Mouse (Mus musculus): ENCODE results near the gene Sapcd2. TPM values are rescaled to one million over a fixed set of nuclear protein-coding genes. Genes with fewer than 3 reads are reported as not detected.

Sapcd2 gene
- polyA plus RNA-seq, 1 experiment from 2014 or later: 17.9 TPM

GRCm38 (mm10) chr2:25423626-25424025 is 51.5 kb downstream of the Sapcd2 start:
- Histone ChIP-seq H3K36me3 (ENCODE audit: insufficient read depth, low read length) (no peaks in the 10 kb centered on the region), H3K4me2 (ENCODE audit: low read length) (no peak overlapping the region), H3K27ac (no peak overlapping the region), H3K9ac (ENCODE audit: low read depth, low read length) (no peak overlapping the region), H3K4me1 (replicated peaks; ENCODE audit: insufficient read depth, low read length) (no peaks in the 10 kb centered on the region), H3K4me3 (replicated peaks; ENCODE audit: low read depth, low read length) (no peak overlapping the region), H3K27me3 (ENCODE audit: insufficient read depth, low read length) (no peaks in the 10 kb centered on the region), H3K9me3 (replicated peaks; ENCODE audit: low read length) (no peaks in the 10 kb centered on the region)
- 55% methylated on average over 1 of the region's 1 CpGs for WGBS
- TF ChIP-seq CTCF (IDR thresholded peaks at IDR 0.05; ENCODE audit: low read depth): no peak
- DNase-seq (ENCODE audit: low spot score): no peak
- no peak for ATAC-seq (replicated peaks; ENCODE audit: low FRiP score, low read depth)

DNA sequence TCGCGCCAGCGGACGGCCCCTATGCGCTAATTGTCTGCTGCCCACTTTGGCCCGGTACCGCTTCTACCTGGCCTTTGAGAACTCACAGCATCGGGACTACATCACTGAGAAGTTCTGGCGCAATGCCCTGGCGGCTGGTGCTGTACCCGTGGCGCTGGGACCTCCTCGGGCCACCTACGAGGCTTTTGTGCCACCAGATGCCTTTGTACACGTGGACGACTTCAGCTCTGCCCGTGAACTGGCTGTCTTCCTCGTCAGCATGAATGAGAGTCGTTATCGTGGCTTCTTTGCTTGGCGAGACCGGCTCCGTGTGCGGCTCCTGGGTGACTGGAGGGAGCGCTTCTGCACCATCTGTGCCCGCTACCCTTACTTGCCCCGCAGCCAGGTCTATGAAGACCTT is 53.4 kb downstream of the Sapcd2 start:
- 59% methylated on average over 27 of the region's 27 CpGs for WGBS
- Histone ChIP-seq H3K9me3 (replicated peaks; ENCODE audit: low read length) (no peaks in the 10 kb centered on the region), H3K27me3 (ENCODE audit: insufficient read depth, low read length) (no peaks in the 10 kb centered on the region), H3K4me2 (ENCODE audit: low read length) (no peak overlapping the region), H3K4me3 (replicated peaks; ENCODE audit: low read depth, low read length) (no peak overlapping the region), H3K9ac (ENCODE audit: low read depth, low read length) (no peak overlapping the region), H3K36me3 (ENCODE audit: insufficient read depth, low read length) (no peaks in the 10 kb centered on the region), H3K4me1 (replicated peaks; ENCODE audit: insufficient read depth, low read length) (peaks cover 13% of the 10 kb centered on the region; the same call in 1 of the 2 replicates), H3K27ac (no peak overlapping the region)
- ATAC-seq (replicated peaks; ENCODE audit: low FRiP score, low read depth) (no peak), DNase-seq (ENCODE audit: low spot score) (no peak)
- TF ChIP-seq CTCF (IDR thresholded peaks at IDR 0.05; ENCODE audit: low read depth): no peak

DNA sequence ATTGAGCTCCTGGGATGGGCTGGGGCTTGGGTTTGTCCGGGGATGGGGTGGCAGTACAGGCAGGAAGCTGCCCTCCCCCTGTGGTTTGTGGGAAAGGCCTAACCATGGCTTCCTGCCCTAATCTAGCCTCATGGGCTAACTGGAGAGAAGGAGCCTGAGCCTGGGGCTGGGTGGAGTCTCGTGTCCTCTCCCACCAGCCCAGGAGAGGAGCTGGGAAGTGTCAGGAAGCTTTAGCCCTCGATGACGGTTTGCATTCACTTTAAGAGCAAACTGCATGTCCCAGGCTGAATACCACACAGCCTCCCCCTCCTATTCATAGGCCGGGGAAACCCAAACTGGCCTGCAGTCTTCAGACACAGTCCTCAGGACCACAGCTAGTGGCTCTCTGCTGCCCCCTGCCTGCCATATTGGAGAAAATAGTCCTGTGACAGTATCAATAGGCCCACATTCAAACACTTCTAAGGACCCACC is 54.6 kb downstream of the Sapcd2 start:
- H3K4me3 ChIP-seq (replicated peaks; ENCODE audit: low read depth, low read length): no peak overlapping the region
- WGBS: 31% methylated on average over 5 of the region's 5 CpGs
- H3K27ac ChIP-seq: no peak overlapping the region
- no peaks in the 10 kb centered on the region for H3K9me3 ChIP-seq (replicated peaks; ENCODE audit: low read length)
- no peaks in the 10 kb centered on the region for H3K27me3 ChIP-seq (ENCODE audit: insufficient read depth, low read length)
- peak; percentile 94 for TF ChIP-seq CTCF (IDR thresholded peaks at IDR 0.05; ENCODE audit: low read depth)
- H3K4me2 ChIP-seq (ENCODE audit: low read length): no peak overlapping the region
- ATAC-seq (replicated peaks; ENCODE audit: low FRiP score, low read depth) (no peak), DNase-seq (ENCODE audit: low spot score) (peak; percentile 81)
- H3K9ac ChIP-seq (ENCODE audit: low read depth, low read length): no peak overlapping the region
- H3K36me3 ChIP-seq (ENCODE audit: insufficient read depth, low read length): no peaks in the 10 kb centered on the region
- H3K4me1 ChIP-seq (replicated peaks; ENCODE audit: insufficient read depth, low read length): peaks cover 23% of the 10 kb centered on the region; the same call in 1 of the 2 replicates

DNA sequence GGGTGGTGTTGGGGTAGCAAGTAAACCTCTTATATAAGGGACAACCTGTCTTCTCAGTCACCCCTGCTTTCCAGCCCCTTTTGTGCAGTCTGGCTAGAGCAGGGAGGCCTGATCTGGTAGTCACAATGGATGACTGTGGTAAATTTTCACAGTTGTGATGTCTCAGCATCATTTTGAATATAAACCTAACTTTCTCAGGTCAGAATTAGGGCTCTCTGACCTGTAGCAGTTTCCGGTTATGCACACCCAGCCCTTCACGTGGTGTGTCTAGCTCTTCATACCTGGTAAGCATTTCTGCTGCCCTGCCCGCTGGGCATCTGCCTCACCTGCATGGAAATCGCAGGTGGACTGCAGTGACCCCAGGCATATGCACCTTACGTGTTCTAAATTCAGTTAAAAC is 55.1 kb downstream of the Sapcd2 start:
- TF ChIP-seq CTCF (IDR thresholded peaks at IDR 0.05; ENCODE audit: low read depth): no peak
- H3K9ac ChIP-seq (ENCODE audit: low read depth, low read length): no peak overlapping the region
- ATAC-seq (replicated peaks; ENCODE audit: low FRiP score, low read depth): no peak
- no peak overlapping the region for H3K4me2 ChIP-seq (ENCODE audit: low read length)
- WGBS: 90% methylated on average over 5 of the region's 5 CpGs
- no peak overlapping the region for H3K4me3 ChIP-seq (replicated peaks; ENCODE audit: low read depth, low read length)
- H3K27ac ChIP-seq: no peak overlapping the region
- H3K27me3 ChIP-seq (ENCODE audit: insufficient read depth, low read length): no peaks in the 10 kb centered on the region
- no peak for DNase-seq (ENCODE audit: low spot score)
- peaks cover 23% of the 10 kb centered on the region; the same call in 1 of the 2 replicates for H3K4me1 ChIP-seq (replicated peaks; ENCODE audit: insufficient read depth, low read length)
- H3K9me3 ChIP-seq (replicated peaks; ENCODE audit: low read length): no peaks in the 10 kb centered on the region
- H3K36me3 ChIP-seq (ENCODE audit: insufficient read depth, low read length): no peaks in the 10 kb centered on the region

Other genes starting within 250 kb of the Sapcd2 start
- gene Nrarp, start 191.6 kb upstream of the Sapcd2 start, polyA plus RNA-seq (2015; fragmentation: Nextera tagmentation; extraction: Ambion mirVana): 19.9 and 21.6 TPM in 2 replicates
- gene Tor4a, start 175.4 kb upstream of the Sapcd2 start, polyA plus RNA-seq (2015; fragmentation: Nextera tagmentation; extraction: Ambion mirVana): 10.8 and 12.0 TPM in 2 replicates
- gene Nelfb, start 160.8 kb upstream of the Sapcd2 start, polyA plus RNA-seq (2015; fragmentation: Nextera tagmentation; extraction: Ambion mirVana): 74.0 and 82.3 TPM in 2 replicates
- gene Stpg3, start 157.7 kb upstream of the Sapcd2 start, polyA plus RNA-seq (2015; fragmentation: Nextera tagmentation; extraction: Ambion mirVana): 0.29 and 0.43 TPM in 2 replicates
- 0.28 and 0.62 TPM in 2 replicates for gene Fam166a, start 153.6 kb upstream of the Sapcd2 start, polyA plus RNA-seq (2015; fragmentation: Nextera tagmentation; extraction: Ambion mirVana)
- gene Tubb4b, start 147.6 kb upstream of the Sapcd2 start, polyA plus RNA-seq (2015; fragmentation: Nextera tagmentation; extraction: Ambion mirVana): 339 and 384 TPM in 2 replicates
- 1.5 and 1.6 TPM in 2 replicates for gene Slc34a3, start 138.0 kb upstream of the Sapcd2 start, polyA plus RNA-seq (2015; fragmentation: Nextera tagmentation; extraction: Ambion mirVana)
- 0.16 and 0.28 TPM in 2 replicates for gene Rnf224, start 135.5 kb upstream of the Sapcd2 start, polyA plus RNA-seq (2015; fragmentation: Nextera tagmentation; extraction: Ambion mirVana)
- gene Rnf208, start 130.1 kb upstream of the Sapcd2 start, polyA plus RNA-seq (2015; fragmentation: Nextera tagmentation; extraction: Ambion mirVana): 24.2 and 27.4 TPM in 2 replicates
- gene Cysrt1, start 129.9 kb upstream of the Sapcd2 start, polyA plus RNA-seq (2015; fragmentation: Nextera tagmentation; extraction: Ambion mirVana): 0.61 and 0.75 TPM in 2 replicates
- 2.7 and 3.7 TPM in 2 replicates for gene AL732309.1, start 125.5 kb upstream of the Sapcd2 start, polyA plus RNA-seq (2015; fragmentation: Nextera tagmentation; extraction: Ambion mirVana)
- 42.6 and 46.7 TPM in 2 replicates for gene Tmem203, start 116.9 kb upstream of the Sapcd2 start, polyA plus RNA-seq (2015; fragmentation: Nextera tagmentation; extraction: Ambion mirVana)
- 17.1 and 18.0 TPM in 2 replicates for gene Tprn, start 109.7 kb upstream of the Sapcd2 start, polyA plus RNA-seq (2015; fragmentation: Nextera tagmentation; extraction: Ambion mirVana)
- gene Ssna1, start 99.9 kb upstream of the Sapcd2 start, polyA plus RNA-seq (2015; fragmentation: Nextera tagmentation; extraction: Ambion mirVana): 172 TPM in 2 replicates
- 79.4 and 84.0 TPM in 2 replicates for gene Anapc2, start 99.8 kb upstream of the Sapcd2 start, polyA plus RNA-seq (2015; fragmentation: Nextera tagmentation; extraction: Ambion mirVana)
- gene Tmem210, start 84.2 kb upstream of the Sapcd2 start, polyA plus RNA-seq (2015; fragmentation: Nextera tagmentation; extraction: Ambion mirVana): not detected in 2 replicates
- 0.29 and 0.48 TPM in 2 replicates for gene Lrrc26, start 82.4 kb upstream of the Sapcd2 start, polyA plus RNA-seq (2015; fragmentation: Nextera tagmentation; extraction: Ambion mirVana)
- 0.58 and 0.66 TPM in 2 replicates for gene Grin1, start 53.1 kb upstream of the Sapcd2 start, polyA plus RNA-seq (2015; fragmentation: Nextera tagmentation; extraction: Ambion mirVana)
- 57.9 and 59.6 TPM in 2 replicates for gene Man1b1, start 40.0 kb upstream of the Sapcd2 start, polyA plus RNA-seq (2015; fragmentation: Nextera tagmentation; extraction: Ambion mirVana)
- 28.5 and 31.5 TPM in 2 replicates for gene Dpp7, start 16.0 kb upstream of the Sapcd2 start, polyA plus RNA-seq (2015; fragmentation: Nextera tagmentation; extraction: Ambion mirVana)
- gene Uap1l1, start 6.6 kb upstream of the Sapcd2 start, polyA plus RNA-seq (2015; fragmentation: Nextera tagmentation; extraction: Ambion mirVana): 80.5 and 92.8 TPM in 2 replicates
- gene Entpd2, start 23.6 kb downstream of the Sapcd2 start, polyA plus RNA-seq (2015; fragmentation: Nextera tagmentation; extraction: Ambion mirVana): 6.9 and 7.8 TPM in 2 replicates
- 43.9 and 49.9 TPM in 2 replicates for gene Npdc1, start 27.0 kb downstream of the Sapcd2 start, polyA plus RNA-seq (2015; fragmentation: Nextera tagmentation; extraction: Ambion mirVana)
- 0.06 TPM in 1 of 2 replicates, not detected in the other for gene Fut7, start 50.9 kb downstream of the Sapcd2 start, polyA plus RNA-seq (2015; fragmentation: Nextera tagmentation; extraction: Ambion mirVana)
- 9.7 and 9.8 TPM in 2 replicates for gene Abca2, start 56.4 kb downstream of the Sapcd2 start, polyA plus RNA-seq (2015; fragmentation: Nextera tagmentation; extraction: Ambion mirVana)
- gene Clic3, start 84.5 kb downstream of the Sapcd2 start, polyA plus RNA-seq (2015; fragmentation: Nextera tagmentation; extraction: Ambion mirVana): 7.7 and 10.3 TPM in 2 replicates
- 42.0 and 45.0 TPM in 2 replicates for gene Paxx, start 88.8 kb downstream of the Sapcd2 start, polyA plus RNA-seq (2015; fragmentation: Nextera tagmentation; extraction: Ambion mirVana)
- 11.5 and 13.1 TPM in 2 replicates for gene Ptgds, start 97.7 kb downstream of the Sapcd2 start, polyA plus RNA-seq (2015; fragmentation: Nextera tagmentation; extraction: Ambion mirVana)
- gene Lcn12, start 121.6 kb downstream of the Sapcd2 start, polyA plus RNA-seq (2015; fragmentation: Nextera tagmentation; extraction: Ambion mirVana): not detected in 2 replicates
- gene Fbxw5, start 128.4 kb downstream of the Sapcd2 start, polyA plus RNA-seq (2015; fragmentation: Nextera tagmentation; extraction: Ambion mirVana): 65.7 and 71.1 TPM in 2 replicates
- 7.9 and 9.6 TPM in 2 replicates for gene C8g, start 129.4 kb downstream of the Sapcd2 start, polyA plus RNA-seq (2015; fragmentation: Nextera tagmentation; extraction: Ambion mirVana)
- gene Traf2, start 174.6 kb downstream of the Sapcd2 start, polyA plus RNA-seq (2015; fragmentation: Nextera tagmentation; extraction: Ambion mirVana): 24.4 and 28.1 TPM in 2 replicates
- 351 and 379 TPM in 2 replicates for gene Edf1, start 185.5 kb downstream of the Sapcd2 start, polyA plus RNA-seq (2015; fragmentation: Nextera tagmentation; extraction: Ambion mirVana)
- gene Mamdc4, start 202.5 kb downstream of the Sapcd2 start, polyA plus RNA-seq (2015; fragmentation: Nextera tagmentation; extraction: Ambion mirVana): 0.59 and 0.85 TPM in 2 replicates
- 197 TPM in 2 replicates for gene Phpt1, start 202.9 kb downstream of the Sapcd2 start, polyA plus RNA-seq (2015; fragmentation: Nextera tagmentation; extraction: Ambion mirVana)
- gene Ajm1, start 209.4 kb downstream of the Sapcd2 start, polyA plus RNA-seq (2015; fragmentation: Nextera tagmentation; extraction: Ambion mirVana): 0.15 and 0.16 TPM in 2 replicates
- gene Rabl6, start 236.2 kb downstream of the Sapcd2 start, polyA plus RNA-seq (2015; fragmentation: Nextera tagmentation; extraction: Ambion mirVana): 45.6 and 56.9 TPM in 2 replicates
- 0.32 and 0.34 TPM in 2 replicates for gene Ccdc183, start 245.4 kb downstream of the Sapcd2 start, polyA plus RNA-seq (2015; fragmentation: Nextera tagmentation; extraction: Ambion mirVana)
- gene Tmem141, start 249.7 kb downstream of the Sapcd2 start, polyA plus RNA-seq (2015; fragmentation: Nextera tagmentation; extraction: Ambion mirVana): 41.7 and 43.8 TPM in 2 replicates